Mouse (Mus musculus) gastrocnemius, postnatal 4 days (tissue): Measurements from ENCODE around the gene Nynrin. TPM values are rescaled to one million over a fixed set of nuclear protein-coding genes. Genes with fewer than 3 reads are reported as not detected.
A peak's percentile ranks its signal among the peaks of the same experiment; 100 is the strongest.

Experiments used
- DNase-seq, 2 experiments: peaks; one replicate each; pipeline ENCODE4 v3.0.0; 2021 to 2022; ENCODE audit warnings: low spot score in 2 of 2, mixed read lengths in 2 of 2
- total RNA-seq, 2 experiments: library from RNA; stranded (reverse); gene quantifications; 2 replicates each; pipeline ENCODE4 v1.2.3; 2021

Nynrin gene
- total RNA-seq, 2 experiments from 2014 or later: 27.5 to 33.0 TPM

DNA sequence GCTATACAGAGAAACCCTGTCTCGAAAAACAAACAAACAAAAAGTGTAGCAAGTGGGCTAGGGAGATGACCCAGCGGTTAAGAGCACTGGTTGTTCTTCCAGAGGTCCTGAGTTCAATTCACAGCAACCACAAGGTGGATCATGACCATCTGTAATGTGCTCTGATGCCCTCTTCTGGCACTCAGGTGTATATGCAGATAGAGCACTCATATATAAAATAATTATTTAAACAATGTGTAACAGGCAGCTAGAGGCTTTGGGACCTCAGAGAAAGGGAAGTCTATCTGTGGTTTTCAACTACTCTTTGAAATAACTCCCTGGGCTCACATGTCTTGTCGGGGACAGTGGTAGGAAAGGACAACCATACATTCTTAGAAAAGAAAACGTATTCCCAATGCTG is 15.1 kb upstream of the Nynrin start:
- no peak for DNase-seq

DNA sequence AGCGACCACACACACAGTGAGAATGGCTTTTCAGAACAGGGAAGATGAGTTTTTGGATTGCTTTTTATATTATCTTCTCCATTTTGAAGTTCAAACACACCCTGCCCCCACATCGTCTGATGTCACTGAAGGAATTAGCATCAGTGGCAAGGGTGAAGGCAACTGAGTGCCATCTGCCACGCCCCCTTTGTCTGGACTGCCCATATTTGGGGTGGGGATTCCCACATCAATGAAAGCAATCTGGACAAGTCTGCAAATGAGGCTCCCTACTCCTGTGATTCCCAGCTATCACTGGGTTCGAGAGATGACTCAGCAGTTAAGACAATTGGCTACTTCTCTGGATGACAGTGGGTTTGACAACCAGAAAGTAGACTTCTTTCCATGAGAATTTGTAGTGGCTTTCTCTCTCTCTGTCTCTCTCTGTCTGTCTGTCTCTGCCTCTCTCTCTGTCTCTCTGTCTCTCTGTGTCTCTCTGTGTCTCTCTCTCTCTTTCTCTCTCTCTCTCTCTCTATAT is 12.9 kb upstream of the Nynrin start:
- no peak for DNase-seq

DNA sequence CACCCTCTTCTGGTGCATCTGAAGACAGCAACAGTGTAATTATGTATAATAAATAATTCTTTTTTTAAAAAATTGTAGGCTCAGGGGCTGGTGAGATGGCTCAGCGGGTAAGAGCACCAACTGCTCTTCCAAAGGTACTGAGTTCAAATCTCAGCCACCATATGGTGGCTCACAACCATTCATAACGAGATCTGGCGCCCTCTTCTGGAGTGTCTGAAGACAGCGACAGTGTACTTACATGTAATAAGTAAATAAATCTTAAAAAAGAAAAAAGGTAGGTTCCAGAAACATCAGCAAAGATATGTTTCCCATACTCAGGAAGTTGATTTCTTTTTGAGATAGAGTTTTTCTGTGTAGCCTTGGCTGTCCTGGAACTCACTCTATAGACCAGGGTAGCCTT is 11.0 kb upstream of the Nynrin start:
- no peak for DNase-seq

DNA sequence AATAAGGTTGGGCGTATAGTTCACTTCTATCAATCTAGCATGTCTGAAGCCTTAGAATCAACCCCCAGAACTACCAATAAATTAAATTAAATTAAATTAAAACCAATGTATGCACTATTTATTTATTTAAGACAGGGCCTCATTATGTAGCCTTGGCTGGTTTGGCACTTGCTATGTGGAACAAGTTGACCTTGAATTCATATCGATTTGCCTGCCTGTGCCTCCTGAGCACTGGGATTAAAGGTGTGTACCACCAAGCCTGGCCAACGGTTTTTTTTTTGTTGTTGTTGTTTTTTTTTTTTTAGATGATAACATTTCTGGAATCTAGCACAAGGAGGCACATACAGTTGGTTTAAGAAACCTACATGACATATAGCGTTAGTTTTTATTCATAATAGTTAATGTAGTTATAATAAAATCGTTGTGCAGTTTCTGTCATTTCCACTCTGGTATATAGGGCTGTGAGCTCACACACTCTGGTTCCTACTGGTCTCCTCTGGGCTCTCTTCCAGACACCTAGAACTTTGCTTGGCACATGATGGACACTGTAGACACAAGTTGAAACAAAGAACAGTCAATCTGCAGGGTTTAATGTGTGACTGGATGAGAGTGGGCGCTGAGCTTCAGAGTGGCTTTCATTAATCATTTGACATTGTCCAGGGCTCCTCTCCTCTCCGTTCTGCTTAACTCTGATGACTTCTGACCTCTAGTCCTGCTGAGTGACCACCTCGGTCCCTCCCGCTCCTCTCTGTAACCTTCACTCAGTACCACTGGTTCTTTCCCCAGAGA is 8.1 kb upstream of the Nynrin start:
- no peak for DNase-seq

DNA sequence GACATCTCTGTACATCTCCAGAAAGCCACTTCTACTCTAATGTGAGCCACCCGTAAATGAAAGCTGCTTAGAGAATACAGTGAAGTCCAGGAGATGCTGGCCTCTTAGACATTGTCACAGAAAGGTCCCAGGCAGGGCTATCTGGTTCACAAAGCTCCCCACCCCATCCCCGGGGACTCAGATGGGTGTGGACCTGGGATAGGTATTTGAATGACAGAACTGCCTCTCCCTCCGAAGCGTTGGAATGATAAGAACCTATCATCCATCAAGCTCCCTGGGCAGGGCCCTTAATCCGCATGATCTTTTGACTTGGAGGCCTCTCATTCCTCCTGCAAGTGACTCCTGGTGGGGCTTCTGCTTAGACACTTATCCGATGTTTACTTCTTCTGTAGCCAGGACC is 2.9 kb upstream of the Nynrin start:
- DNase-seq: no peak

DNA sequence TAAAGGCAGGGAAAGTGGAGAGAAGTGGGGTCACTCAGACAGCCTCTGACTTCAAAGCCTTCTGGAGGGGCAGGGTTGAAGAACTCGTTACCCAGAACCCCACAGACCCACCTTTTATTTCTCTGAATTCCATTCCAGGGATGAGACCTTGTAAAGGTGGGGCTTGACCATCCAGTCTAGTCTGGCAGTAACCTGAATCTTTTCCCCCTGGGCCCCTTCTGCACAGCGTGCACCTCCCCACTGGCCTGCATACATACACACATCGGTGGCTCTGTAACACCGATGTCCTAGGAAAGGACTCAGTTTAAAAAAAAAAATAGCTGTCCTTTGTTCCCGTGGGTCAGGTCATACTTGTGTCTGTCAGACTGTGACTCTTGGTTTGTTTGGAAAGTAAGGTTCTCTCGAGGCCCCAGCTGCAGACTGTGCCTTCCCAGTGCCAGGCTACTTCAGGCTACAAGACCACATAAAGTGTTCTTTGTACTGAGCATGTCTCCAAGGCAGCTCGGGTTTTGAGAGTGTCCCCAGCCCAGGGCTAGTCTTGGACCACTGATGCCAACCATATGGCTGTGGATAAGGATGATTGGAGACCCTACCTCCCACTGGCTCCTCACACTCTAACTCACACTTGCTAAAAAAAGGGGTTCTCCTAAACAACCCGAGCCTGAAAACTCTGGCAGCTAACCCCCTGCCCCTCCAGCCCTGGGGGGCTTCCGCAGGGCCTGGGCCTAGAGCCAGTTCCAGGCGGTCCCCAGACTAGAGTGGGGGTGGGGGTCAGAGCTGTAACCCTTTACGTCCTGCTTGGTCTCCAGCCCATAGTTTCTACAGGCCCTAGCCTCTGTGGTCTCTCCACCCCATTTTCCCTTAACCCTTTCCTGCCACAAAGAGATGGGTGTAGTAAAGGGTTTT is 911 bp upstream of the Nynrin start:
- no peak for DNase-seq

DNA sequence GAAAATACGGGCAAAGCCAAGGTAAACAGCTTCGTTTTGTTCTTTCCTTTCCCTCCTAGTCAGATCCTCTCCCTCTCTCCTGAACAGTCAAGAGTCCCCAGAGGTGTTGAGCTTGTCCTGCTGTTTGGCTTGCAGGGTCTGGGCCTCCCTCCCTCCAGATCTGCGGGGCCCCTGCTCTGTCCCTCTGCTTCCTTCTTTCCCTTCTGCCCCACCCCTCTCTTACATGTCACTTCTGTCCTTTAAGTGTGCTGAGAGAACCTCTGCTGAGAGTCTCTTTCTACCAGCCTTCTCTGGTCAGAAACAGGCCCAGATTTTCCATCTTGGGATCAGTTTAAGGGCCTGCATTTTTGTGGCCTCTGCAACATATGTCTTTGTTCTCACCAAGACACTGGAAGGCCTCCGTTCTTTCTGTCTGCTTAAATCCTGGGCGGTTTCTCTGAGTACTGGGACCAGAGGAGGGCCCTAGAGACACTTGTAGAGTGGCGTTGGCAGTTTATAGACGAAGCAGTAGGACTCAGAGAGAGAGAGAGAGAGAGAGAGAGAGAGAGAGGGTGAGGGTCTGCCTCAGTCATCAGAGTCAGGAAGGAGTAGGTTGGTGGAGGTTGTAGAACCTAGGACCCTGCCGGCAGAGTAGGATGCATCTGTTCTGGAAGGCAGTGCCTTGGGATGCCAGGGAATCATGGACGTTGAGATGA is 743 bp downstream of the Nynrin start:
- no peak for DNase-seq

DNA sequence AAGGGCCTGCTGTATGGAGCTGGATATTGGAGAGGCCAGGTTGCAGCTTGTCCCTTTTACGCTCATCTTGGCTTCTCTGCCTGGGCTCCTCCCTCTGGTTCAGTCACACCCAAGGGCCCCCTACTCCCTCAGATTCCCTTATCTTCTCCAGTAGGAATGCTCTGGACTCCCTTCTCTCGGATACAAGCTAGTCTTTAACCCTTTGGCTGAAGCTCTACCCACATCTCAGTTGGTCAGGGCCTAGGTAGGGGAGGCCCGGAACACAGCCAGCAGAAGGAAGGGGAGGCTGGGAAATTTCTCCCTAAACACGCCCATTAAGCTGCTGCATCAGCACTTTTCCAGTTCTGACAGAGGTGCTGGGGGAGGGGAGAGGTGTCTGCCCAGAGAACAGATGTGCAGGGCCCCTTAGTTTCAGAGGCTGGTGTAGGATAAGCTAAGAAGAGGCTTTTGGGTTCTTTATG is 1.3 kb downstream of the Nynrin start:
- peak in 1 of 2 experiments; percentile 51 for DNase-seq

DNA sequence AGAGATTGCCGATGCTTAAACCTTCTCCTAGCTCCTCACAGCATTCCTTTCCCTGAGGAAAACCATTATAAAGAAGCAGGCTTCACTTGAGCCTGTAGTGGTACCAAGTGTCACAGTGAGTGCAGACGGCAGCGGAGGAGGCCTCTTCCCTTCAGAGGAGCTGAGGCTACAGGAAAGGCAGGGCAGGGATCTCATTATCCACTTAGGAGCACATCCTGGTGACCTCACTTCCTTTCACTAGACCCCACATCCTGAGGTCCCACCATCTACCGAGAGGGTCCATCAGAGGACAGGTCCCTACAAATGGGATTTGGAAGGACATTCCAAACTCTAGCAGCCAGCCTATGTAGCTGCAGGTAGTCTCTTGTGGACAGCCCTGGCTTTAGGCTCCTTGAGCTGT is 3.8 kb downstream of the Nynrin start:
- no peak for DNase-seq

DNA sequence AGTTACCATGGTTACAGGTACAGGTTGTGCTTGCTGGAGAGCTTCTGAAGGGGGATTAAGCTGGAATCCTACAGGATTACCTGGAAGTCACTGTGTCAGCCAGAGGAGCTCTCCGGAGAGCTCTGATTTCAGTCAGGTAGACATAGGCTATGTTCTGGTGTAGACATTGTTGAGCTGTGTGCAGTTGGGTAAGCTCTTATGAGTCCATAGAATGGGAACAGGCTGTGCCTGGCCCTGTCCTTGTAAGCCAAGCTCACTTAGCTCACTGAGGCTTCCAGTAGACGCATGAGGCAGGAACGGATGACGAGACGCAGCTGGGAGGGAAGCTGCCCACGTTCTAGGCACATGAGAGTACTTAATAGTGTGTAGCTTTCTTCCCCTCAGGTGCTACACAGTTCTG is 8.4 kb downstream of the Nynrin start:
- no peak for DNase-seq

DNA sequence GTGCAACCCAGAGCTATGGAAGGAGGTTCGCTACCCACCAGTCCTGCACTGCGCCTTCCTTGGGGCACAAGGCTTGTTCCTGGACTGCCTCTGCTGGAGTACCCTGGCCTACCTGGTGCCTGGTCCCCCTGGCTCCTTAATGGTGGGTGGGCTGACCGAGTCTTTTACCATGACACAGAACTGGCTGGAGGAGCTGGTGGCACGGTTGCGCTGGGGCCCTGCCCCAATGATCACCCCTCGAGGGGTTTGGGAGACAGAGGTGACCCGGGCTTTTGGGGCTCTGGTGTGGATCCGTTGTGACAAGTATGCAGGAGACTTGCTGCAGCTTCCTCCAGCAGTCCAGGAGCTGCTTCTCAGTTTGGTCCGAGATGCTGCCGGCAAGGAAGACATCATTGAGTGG is 9.2 kb downstream of the Nynrin start:
- DNase-seq: no peak

DNA sequence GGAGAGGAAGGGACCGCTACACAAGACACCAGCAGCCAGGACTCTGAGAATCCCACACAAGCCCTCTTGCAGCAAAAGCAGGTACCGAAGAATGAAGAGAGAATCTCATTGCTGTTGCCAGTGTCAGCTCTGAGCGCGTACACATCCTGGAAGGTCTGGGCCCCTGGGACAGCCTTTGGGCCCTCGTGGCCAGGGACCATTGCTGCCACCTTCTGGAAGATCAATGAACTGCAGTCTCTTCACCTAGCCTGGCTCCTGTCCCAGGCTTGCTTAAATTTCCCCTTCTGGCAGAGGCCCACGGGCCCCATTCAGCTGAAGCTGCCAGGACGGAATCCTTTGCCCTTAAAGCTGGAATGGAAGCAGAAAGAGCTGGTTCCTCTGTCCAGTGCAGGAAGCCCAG is 10.0 kb downstream of the Nynrin start:
- peak; percentile 62 to 73 for DNase-seq

DNA sequence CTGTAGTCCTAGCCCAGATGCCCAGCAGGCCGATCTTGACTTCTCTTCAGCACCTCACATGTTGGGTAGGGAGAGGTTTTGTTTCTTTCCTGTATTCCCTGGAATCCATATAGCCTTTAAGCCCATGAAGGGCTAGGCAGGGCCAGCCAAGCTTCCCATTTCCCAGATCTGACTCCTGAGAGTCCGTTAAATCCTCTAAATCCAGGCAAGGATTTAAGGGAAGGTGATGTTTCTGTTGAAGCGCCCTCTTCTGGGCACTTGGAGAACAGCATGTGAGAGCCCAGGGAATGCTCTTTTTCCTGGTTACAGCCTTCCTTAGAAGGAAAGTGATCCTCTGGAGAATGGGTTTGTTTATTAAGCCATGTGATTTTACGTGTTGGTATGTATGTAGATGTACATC is 13.2 kb downstream of the Nynrin start:
- DNase-seq: no peak

DNA sequence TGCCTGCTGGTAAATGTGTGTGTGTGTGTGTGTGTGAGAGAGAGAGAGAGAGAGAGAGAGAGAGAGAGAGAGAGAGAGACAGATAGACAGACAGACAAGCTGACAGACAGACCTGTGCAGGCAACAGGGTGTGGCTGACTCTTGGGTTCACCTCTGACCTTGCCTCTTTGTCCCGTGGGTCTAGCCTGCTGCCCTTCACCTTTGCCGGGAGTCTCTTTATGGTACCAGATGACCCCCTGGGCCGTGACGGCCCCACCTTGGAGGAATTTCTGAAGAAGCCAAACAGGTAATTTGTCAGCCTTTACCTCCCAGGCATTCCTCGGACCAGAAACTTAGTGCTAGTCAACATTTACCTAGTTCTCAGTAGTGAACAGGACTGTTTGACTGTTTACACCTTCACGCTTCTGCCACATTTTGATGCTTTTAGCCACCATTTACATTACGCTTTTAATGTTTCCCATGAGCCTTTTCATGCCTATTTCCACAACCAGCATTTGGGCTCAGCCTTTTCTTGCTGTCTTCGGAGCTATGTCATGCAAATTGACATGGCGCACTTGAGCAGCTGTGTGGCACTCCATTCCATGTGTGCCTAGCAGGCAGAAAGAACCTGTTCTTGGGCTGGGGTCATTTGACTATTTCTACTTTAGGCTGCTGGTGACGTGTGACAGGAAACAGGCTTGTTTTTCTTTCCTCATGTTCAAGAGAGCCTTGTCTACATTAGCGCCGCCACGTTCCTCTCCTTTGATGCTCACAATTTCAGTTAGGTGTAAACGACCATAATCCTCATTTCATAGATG is 14.6 kb downstream of the Nynrin start:
- no peak for DNase-seq

DNA sequence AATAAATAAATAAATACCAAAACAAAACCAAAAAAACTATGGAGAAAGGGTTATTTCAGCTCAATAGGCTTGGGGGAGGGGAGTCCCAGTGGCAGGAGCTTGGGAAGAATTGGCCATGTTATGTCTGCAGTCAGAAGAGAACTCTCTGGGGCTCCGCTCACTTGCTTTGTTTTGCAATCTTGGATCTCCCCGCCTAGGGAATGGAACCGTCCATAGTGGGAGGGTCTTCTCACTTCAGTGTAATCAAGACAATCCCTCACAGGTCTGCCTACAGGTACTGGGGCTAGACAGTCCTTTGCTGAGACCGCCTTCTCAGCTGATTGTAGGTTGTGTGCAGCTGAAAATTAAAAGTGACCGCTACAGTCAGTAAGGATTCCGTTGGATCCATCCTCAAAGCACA is 15.7 kb downstream of the Nynrin start:
- DNase-seq: no peak

DNA sequence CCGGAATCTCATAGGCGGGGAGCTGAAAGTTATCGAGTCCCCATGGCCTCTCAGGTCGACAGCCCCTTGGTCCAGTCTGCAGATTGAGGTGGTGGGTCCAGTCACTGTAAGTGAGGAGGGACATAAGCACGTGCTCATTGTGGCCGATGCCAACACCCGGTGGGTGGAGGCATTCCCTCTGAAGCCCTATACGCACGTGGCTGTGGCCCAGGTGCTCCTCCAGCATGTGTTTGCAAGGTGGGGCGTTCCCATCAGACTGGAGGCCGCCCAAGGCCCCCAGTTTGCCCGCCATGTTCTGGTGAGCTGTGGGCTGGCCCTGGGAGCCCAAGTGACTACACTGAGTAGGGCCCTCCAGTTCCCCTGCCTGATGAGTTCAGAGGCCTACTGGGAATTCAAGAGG is 18.2 kb downstream of the Nynrin start:
- no peak for DNase-seq

DNA sequence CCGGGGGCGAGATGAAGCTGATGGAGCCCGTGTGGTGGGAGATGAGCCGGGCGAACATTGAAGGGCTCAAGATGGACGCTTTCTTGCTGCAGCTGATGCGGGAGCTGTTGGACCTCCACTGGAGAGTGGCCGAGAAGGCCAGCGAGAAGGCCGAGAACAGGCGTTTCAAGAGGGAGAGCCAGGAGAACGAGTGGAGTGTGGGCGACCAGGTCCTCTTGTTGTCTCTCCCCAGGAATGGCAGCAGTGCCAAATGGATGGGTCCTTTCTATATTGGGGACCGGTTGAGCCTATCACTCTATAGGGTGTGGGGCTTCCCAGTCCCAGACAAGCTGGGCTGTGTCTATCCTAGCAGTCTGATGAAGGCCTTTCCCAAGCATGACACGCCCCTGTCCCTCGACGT is 18.7 kb downstream of the Nynrin start:
- no peak for DNase-seq

DNA sequence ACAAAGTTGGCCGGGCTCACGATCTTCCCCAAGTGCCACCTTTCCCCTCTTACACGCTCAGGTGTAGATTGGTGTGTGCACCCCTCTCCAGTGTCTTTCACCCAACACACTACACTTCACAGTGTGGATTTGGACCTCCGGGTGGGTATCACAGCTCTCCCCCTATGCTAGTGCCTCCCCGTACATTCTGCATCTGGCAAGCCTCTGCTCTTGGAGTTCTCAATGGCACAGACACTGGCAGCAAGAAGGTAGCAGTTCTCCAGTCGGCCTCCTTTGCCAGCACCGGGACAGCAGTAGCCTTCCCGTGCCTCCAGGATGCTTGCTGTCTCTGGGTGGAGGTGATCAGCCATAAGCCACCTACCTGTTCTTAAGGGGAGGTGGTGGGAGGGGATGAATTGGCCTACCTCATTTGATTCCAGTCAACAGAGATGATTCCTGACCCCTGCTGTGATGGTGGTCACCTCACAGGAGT is 19.5 kb downstream of the Nynrin start:
- DNase-seq: no peak

DNA sequence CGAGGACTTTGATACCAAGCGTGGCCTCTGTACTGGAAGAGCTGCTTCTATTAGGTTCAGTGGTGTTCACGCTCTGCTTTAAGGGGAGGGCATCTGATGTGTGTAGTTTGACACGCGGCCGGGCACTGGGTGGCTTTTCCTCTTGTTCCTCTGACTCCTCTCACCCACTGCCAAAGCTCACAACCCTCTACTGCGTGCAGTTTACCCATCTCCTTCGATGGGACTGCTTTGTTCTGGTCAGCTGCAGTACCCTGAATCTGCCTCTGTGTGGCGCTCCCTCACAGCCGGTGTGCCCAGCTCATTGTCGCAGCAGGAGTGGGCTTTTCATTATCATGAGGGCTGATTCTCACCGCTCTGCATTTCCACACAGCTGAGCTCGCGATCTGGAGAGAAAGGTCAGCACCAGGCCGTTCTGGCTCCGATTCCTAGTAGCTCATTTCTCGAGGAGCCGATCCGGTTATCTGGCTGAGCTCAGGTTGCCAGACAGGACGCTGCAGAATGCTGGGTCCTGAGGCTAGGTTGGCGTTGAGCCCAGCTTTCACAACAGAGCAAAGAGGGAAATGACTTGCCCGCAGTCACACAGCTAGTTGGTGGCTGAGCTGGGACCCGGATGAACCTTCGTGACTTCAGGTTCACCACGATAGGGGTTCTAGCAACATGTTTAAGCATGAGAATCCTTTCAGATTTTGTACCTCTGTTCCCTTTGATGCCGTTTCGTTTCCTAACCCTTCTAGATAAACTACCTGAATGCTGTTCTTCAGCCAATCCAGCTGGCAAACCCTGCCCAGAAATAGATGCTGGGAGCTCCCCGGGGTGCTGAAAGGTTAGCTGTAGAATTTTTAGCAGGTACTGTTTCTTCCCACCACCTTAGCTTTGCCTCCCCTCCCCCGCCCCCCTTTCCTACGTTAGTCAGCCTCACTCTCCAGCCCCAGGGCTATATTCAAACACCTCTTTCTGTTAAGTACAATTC is 20.2 kb downstream of the Nynrin start:
- DNase-seq: peak; percentile 76 to 78
